In the genomic region with DNA sequence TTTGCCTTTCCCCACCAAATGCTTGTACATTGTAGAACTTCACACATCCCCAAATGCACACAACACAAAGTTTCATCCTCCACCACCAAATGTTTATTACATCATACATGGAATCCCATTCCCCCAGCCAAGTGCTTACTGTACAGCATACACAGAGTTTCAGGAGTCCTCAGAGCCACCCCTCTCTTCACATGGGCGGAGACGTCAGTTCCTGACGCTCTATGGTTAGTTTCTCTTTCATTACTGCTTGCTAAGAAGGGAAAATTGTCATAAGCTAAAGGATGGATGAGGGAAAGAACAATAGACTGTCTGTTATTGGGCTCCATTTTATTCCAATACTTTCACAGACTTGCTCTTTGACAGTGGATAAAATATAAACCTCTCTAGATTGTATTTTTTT, we compare ENCODE assay signal across 11 mouse cellular contexts.
"Had no signal": no experiment of that assay in that cellular context is flagged by ENCODE, and none has a peak within 500 bp of the region (broad histone marks: within the 10 kb centered on the region; RNA-seq: fewer than 3 reads in every experiment).

No protein-coding gene starts in this region.

- ATAC-seq: liver, embryonic 12.5 days had no signal

- DNase-seq: kidney, adult 11 months; kidney, adult 9 months; kidney, postnatal 36 days; lung, postnatal 14 days; midbrain, embryonic 14.5 days; retina, postnatal 1 day; right cerebral cortex, postnatal 4 days; spleen, adult 18-20 months; thymus, adult 18-20 months; thymus, postnatal 14 days had no signal
